Mouse (Mus musculus) left cerebral cortex, adult 2 months (tissue): ENCODE results near the gene Fstl3. TPM values are rescaled to one million over a fixed set of nuclear protein-coding genes. Genes with fewer than 3 reads are reported as not detected.

ENCODE experiments used
- DNase-seq, 2 experiments: peaks; one replicate each; pipeline ENCODE4 v3.0.0; 2021 to 2022; ENCODE audit warnings: low spot score in 2 of 2, mixed read lengths in 1 of 2; ENCODE audit errors: extremely low spot score in 1 of 2
- H3K27ac ChIP-seq: fragments of 200-600 bp; 2 replicates; pipeline ENCODE4 v1.8.1; 2022
- H3K4me3 ChIP-seq: fragments of 200-600 bp; 2 replicates; pipeline ENCODE4 v1.8.1; 2022
- CTCF ChIP-seq: fragments of 200-600 bp; IDR thresholded peaks from 2 replicates; pipeline ENCODE4 v1.8.1; 2022; ENCODE audit warnings: antibody characterized with exemption, mild to moderate bottlenecking, moderate library complexity
- intact Hi-C: fragments of 180-260 bp; cut with DNase I; formaldehyde crosslinking; loops from one replicate; pipeline ENCODE4 v1.15.1; 2025
- total RNA-seq, 2 experiments: library from RNA; stranded (reverse); gene quantifications; 2 replicates each; pipeline ENCODE4 v1.2.3; 2021

Gene Fstl3
- total RNA-seq, 2 experiments from 2014 or later, result 2.5 to 2.6 TPM

DNA sequence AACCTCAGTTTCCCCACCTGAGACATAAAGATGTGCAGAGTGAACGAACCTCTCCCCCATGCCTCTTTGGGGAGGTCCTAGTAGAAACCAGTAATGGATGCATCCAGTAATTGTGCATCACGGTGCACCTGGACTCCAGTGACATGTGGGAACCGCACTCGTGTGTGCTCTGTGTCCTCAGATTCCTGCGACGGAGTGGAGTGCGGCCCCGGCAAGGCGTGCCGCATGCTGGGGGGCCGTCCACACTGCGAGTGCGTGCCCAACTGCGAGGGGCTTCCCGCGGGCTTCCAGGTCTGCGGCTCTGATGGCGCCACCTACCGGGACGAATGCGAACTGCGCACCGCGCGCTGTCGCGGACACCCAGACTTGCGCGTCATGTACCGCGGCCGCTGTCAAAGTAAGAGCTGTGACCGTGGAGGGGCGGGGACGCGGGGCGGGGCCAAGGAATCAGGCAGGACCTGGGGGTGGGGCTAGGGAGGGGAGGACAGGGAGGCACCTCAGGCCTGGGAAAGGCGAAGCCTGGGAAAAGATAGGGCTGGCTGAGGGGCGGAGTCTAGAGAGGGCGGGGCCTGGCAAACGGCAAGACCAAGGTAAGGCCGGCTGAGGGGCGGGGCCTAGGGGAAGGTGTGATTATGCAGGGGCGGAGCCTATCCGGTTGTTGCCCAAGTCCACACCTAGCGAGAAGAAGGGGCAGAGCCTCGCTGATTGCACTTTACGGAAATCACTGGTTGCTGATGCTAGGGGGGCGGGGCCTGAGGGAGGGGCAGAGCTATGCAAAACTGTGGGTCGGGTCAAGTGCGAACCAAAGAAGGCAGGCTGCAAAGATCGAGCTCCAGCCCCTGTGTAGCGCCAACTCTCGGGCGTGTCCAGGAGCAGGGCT is 3.0 kb downstream of the Fstl3 start:
- Histone ChIP-seq H3K27ac (peak overlapping the region; percentile 50; the same call in 1 of the 2 replicates), H3K4me3 (peak overlapping the region; percentile 60)
- peak; percentile 83 for TF ChIP-seq CTCF
- intact Hi-C loops, result loop anchor here (1.0 kb wide), 1 partner anchor 13 kb away; no protein-coding TSS in a partner anchor
- peak; percentile 95 to 96 for DNase-seq

GRCm38 (mm10) chr10:79780664-79781015 is 3.6 kb downstream of the Fstl3 start:
- no peak for DNase-seq
- intact Hi-C loops, result loop anchor here (1.0 kb wide), 1 partner anchor 13 kb away; no protein-coding TSS in a partner anchor

DNA sequence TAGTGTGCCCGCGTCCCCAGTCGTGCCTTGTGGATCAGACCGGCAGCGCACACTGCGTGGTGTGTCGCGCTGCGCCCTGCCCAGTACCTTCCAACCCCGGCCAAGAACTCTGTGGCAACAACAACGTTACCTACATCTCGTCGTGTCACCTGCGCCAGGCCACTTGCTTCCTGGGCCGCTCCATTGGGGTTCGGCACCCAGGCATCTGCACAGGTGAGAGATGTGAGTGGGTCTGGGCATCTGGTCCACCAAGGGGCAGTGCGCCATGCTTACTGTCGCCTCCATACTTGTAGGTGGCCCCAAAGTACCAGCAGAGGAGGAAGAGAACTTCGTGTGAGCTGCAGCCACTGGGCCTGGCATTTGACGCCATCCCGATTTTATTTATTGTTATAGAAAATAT is 4.1 kb downstream of the Fstl3 start:
- Histone ChIP-seq H3K27ac (no peak overlapping the region), H3K4me3 (peak overlapping the region; percentile 60)
- intact Hi-C loops, result no loop called here
- DNase-seq, result no peak
- TF ChIP-seq CTCF, result peak; percentile 27; the same call in 1 of the 2 replicates

More at GRCm38 (mm10) chr10:79780664-79781015, 3.6 kb downstream of the Fstl3 start:
- peak overlapping the region; percentile 60 for H3K4me3 ChIP-seq
- no peak for TF ChIP-seq CTCF
- 0 out of 2 replicates have a peak overlapping the region, but pooled peaks have one; percentile 50 for H3K27ac ChIP-seq

- intact Hi-C loops, result no loop called here
- H3K27ac ChIP-seq, result no peak overlapping the region
- H3K4me3 ChIP-seq, result no peak overlapping the region
- DNase-seq, result no peak
- no peak for TF ChIP-seq CTCF
These were observed 4.9 kb downstream of the Fstl3 start for GRCm38 (mm10) chr10:79781956-79782355.

- Histone ChIP-seq H3K4me3 (no peak overlapping the region), H3K27ac (no peak overlapping the region)
- no peak for DNase-seq
- intact Hi-C loops, result no loop called here
- peak; percentile 37 for TF ChIP-seq CTCF
These were observed 6.0 kb downstream of the Fstl3 start for GRCm38 (mm10) chr10:79783050-79783449.

- intact Hi-C loops, result no loop called here
- TF ChIP-seq CTCF, result peak; percentile 59
- Histone ChIP-seq H3K4me3 (no peak overlapping the region), H3K27ac (no peak overlapping the region)
- no peak for DNase-seq
These were observed 7.1 kb downstream of the Fstl3 start for GRCm38 (mm10) chr10:79783920-79784800.

DNA sequence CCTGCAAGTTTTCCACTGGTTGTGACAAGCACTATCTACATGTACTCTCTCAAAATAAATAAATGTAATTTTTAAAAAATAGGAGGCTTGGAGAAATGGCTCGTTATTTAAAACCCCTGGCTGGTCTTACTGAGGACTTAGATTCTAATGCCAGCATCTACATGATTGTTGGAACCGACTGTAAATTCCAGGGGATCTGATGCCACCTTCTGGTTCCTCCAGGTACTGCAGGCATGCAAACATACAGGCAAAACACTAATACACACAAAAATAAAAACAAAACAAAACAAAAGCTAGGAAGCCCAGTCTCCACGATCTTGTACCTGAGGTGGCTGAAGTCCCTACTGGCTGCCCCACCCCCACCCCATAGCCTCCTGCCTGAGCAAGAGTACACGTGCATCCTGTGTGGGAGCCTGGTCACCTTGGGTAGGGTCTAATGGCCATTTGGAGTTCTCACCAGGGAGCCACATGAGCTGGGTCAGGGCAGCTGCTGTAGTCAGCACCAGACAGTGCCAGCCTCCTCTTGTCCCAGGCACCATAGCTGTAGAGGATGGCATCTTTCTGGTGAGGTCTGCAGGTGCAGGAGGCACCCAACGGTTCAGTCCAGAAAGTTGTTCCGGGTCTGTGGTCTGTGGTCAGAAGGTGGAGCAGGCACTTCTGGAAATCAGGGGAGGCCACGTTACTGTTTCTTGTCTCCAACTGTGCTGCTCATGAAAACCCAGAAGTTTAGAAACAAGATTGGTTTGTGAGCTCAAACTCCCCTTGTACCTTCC is 11.5 kb downstream of the Fstl3 start:
- H3K4me3 ChIP-seq, result no peak overlapping the region
- intact Hi-C loops, result no loop called here
- peak; percentile 92 for TF ChIP-seq CTCF
- peak in 1 of 2 experiments; percentile 71 for DNase-seq
- H3K27ac ChIP-seq, result no peak overlapping the region

DNA sequence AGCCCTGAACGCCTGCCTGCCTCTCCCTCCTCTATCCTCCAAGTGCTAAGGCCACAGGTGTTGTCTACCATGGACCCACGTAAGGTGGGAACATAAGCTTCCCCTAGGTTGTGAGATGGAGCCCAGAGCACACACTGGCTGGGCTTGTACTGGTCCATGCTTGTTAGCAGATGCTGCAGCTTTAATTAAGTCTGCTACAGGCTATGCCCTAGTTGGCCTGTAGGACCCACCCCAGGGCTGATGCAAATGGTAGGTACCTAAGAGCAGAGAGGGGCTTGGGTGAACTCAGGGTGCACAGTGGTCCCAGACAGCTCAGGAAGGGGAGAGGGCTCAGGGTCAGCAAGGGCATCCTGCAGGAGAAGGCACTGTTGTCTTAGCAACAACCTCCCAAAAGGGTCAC is 12.5 kb downstream of the Fstl3 start:
- intact Hi-C loops, result no loop called here
- no peak for DNase-seq
- TF ChIP-seq CTCF, result no peak
- Histone ChIP-seq H3K4me3 (no peak overlapping the region), H3K27ac (no peak overlapping the region)

DNA sequence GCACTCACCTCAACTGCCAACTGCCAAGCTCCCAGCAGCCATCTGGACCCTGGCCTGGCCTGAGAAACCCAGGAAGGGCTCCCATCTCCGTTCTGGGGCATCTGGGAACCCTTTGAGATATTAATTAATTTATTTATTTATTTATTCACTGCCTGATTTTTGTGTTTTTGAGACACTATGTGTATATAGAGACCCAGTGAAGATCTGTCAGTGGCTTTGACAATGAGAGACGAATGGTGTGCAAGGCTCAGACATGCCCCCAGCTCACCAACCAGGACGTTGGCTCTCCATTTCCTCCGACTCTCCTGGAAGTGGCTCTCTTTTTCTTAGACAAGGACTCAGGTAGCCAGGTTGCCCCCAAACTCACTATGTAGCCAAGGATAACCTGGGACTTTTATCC is 13.8 kb downstream of the Fstl3 start, which contains the start of gene Prss57:
Gene Prss57, minus strand, starts transcription at position 101 of the 400 bp plus-strand sequence.
- H3K27ac ChIP-seq, result 0 out of 2 replicates have a peak within 1 kb of the TSS, but pooled peaks have one; percentile 28
- no peak within 1 kb of the TSS for H3K4me3 ChIP-seq
- intact Hi-C loops, result no loop called here
- no peak for TF ChIP-seq CTCF
- no peak for DNase-seq

DNA sequence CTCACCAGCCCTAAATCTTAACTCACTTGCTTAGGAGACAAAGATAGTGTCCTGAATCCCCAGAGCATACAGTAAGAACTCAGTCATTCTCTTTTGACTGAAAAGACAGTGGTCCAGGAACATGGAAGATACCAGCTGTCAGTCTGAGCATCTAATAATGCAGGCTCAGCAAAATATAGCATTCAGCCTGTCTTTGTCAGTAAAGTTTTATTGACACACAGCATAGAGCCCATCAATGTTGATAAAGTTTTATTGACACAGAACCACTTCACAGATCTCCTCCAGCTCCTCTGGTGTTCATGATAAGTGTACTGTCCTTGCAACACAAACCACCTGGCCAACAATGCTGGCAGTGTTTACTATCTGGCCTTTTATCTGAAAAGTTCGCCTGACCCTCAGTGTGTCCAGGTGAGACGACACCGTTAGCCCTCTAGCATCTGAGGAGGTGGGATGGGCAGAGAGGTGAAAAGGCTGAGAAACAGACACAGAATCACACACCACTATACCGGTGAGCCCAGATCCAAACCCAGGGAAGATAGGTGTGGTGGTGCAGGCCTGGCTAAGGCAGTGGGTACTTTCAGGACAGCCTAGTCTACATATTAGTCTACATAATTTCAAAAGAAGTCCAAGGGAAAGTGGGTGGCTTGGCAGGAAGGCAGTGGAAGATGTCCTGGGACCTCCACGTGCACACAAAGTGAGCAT is 15.4 kb downstream of the Fstl3 start:
- TF ChIP-seq CTCF, result no peak
- intact Hi-C loops, result loop anchor here (1.0 kb wide), 1 partner anchor 20 kb away; no protein-coding TSS in a partner anchor
- Histone ChIP-seq H3K27ac (peak overlapping the region; percentile 97), H3K4me3 (peak overlapping the region; percentile 70)
- DNase-seq, result no peak
